Mouse (Mus musculus): Measurements from ENCODE around the gene Smpd4.

GRCm38 (mm10) chr16:17647156-17647555 lies 28.0 kb downstream of the Smpd4 start:
- TF ChIP-seq POLR2A (IDR thresholded peaks at IDR 0.05; ENCODE audit: extremely low read depth, insufficient read depth, low read length) (no peak), CTCF (IDR thresholded peaks at IDR 0.05; ENCODE audit: low read depth, low read length) (no peak)

All from liver, adult 2 months (tissue).